Mouse (Mus musculus) adrenal gland, postnatal 25 days (tissue): ENCODE data around the gene Unc5b. TPM values are rescaled to one million over a fixed set of nuclear protein-coding genes. Genes with fewer than 3 reads are reported as not detected.
"Not testable (repeated sequence)": the region's sequence is repeated elsewhere in the genome, so short reads cannot be mapped to it uniquely, and the experiment has no call there.

Experiments
- DNase-seq: peaks from one replicate; pipeline ENCODE4 v3.0.0; 2021; ENCODE audit warnings: mixed read lengths
- total RNA-seq: library from RNA; stranded (reverse); gene quantifications from 2 replicates; pipeline ENCODE4 v1.2.3, GENCODE M21; 2021

Unc5b gene
- total RNA-seq, 1 experiment from 2014 or later: 8.0 TPM

DNA sequence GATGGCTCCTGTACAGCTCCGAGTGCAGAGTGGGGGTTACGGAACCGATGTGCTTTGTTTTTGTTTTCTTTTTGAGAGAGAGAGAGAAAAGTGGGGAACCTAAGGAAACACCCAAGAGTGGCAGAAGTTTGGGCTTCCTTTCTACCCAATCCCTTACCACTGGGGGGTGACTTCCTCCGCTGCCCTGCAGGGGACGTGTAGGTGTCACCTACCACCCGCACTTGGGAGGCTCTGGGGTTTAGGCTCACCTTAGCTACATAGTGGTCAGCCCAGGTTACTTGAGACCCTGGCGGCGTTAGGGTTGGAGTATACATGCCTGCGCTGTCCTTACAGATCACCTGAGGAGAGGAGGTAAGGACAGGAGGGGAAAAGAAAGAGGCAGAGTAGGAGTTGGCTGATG, 78.1 kb downstream of the Unc5b start:
- DNase-seq: no peak

DNA sequence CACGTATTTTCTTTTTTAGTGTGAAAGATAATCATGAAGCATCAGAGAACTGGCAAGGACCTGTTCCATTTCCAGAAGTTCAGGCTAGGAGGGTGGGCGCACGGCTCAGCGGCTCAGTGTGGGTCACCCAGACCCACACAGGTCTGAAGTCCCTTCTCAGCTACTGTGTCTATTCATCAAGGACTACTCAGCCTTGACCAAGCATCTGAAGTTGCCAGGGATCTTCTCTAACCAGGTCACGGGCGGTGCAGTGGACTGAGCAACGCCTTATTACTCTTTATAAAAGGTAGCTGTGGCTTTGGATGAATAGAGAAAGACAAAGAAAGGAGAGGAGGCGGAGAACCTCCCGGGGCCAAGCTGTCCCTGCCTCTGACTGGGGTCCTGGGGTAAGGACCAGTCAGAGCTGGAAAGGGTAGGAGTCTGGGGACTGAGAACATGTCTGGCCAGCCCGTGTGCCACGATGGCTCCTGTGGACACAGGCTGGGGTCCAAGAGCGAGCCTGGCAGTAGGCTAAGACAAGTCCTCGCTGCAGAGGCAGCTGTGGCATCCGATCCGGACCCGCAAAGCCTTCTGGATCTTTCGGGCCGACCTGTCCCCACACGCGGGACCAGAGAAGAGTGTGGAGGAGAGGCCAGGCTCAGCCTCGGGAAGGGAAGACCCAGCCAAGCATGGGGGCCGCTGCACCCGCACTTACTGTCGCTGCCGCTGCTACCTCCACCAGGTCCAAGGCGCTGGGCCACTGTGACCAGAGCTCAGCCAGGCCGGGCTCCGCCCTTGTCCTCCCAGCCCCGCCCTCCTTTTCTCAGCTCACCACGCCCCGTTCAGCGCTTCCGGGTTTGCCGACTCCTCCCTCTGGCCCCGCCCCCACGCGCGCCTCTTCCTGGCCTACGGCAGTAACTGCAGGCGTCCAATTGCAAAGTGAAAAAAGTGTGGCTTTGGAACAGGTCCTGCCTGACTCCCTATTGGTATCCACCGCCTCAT, 79.1 kb downstream of the Unc5b start, which contains the start of gene Slc29a3:
Slc29a3 (minus strand) TSS at position 755 of the 981 bp plus-strand sequence.
- peak; percentile 99 for DNase-seq

DNA sequence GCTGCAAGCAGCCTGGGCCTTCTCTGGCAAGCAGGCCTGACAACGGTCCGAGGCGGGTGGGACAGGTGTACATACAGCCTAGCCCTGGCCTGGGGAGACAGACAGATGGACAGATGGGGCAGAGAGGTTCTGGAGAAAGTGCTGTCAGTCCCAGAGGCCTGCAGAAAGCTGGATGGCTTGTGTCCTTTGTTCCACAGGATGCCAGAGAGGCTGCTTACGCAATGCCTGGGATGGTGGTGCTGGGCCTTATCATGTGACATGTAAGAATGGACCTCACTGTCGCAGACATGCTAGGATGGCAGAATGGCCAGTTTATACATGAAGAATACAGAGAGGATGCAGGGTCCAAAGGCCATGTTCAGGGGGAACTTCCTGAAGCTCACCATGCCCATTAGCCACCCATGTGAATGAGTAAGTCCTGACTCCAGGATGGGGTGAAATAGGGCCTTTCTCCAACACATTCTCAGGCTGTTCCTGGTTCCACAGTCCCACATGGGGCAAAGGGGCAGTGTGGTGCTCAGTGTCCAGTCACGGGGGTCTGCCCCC, 83.6 kb downstream of the Unc5b start:
- no peak for DNase-seq

DNA sequence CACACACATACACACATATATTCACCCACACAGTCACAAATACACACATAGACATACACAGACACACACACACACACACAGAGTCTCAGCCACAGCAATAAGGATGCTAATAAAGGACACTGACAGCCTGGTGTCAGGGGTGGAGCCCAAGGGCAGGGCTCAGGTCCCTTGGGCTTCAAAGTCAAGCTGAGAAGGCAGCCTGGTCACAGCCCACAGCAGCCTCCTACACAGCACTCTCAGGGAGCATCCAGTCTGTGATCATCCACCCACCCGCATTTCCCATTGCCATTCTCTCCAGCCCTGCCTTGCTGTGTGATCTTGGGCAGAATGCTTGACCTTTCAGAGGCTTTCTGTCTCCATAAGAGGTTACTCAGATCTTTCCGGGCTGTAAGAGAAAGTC, 84.9 kb downstream of the Unc5b start:
- DNase-seq: no peak

DNA sequence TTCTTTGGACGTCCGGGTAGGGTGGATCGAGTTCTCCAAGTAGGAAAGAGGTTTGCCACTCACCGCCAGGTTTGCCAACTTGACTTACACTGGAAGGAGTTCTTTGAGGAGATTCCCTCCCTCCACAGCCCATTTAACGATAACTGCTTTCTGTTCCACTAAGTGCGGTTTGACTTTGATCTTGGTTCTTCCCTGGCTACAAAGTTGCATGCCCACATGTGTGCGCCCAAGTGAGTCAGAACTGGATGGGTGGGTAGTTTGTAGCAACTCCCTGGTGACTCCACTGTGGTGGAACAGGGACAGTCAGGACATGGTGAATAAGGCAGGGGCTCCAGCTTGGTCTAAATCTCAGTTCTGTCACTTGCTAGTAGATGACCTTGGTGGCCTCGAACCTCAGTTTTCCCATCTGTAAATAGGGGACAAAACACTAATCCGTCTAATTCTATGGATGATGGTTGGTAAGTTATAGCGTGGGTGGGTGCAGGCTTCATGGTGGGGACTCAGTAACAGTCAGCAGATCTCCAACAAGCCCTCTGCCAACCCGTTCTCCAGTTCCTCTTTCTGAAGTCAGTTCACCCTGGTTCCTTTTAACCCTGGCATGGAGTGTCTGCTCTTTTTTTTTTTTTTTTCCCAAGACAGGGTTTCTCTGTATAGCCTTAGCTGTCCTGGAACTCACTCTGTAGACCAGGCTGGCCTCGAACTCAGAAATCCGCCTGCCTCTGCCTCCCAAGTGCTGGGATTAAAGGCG, 86.7 kb downstream of the Unc5b start:
- no peak for DNase-seq

DNA sequence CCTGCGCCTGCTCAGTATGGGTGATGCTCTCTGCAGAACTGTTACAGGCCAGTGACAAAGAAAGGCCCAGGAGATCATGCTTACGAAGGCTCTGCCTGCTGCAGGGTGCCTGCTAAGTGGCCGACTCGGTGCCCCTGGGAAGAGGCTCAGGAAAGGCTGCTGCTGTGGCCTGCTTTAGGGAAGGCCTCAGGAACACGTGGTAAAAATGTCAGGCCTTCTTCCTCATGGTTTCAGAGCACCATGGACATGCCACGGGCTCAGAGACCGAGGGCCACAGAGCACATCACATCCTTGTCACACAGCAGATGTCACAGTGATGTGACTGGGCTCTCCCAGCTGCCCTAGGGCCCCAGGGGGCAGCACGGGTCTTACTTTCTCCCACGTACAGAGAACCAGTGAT, 87.7 kb downstream of the Unc5b start:
- no peak for DNase-seq

DNA sequence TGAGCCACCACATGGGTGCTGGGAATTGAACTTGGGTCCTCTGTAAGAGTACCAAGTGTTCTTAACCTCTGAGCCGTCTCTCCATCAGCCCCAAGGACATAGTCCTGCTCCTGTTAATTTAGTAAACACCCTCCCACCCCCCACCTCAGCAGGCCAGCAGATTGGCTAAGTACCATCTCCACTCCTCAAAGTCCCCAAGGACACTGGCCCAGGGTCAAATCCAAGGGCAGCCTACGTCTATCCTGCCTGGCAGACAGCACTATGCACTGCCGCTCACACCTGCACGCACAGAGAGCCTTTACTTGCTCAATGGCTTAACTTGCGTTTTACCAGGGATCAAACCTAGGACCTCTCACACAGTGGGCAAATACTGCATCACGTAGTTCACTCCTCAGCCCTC, 88.4 kb downstream of the Unc5b start:
- no peak for DNase-seq

DNA sequence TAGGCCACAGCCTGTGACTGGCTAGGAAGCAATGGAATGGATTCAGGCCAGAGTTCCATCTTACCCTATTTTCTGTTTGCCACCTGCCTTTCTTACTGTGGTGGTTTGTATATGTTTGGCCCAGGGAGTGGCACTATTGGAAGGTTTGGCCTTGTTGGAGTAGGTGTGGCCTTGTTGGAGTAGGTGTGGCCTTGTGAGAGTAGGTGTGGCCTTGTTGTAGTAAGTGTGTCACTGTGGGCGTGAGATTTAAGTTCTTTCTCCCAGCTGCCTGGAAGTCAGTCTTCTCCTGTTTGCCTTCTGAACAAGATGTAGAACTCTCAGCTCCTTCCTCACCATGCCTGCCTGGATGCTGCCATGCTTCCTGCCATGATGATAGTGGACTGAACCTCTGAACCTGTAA, 89.1 kb downstream of the Unc5b start:
- DNase-seq: not testable (repeated sequence)

DNA sequence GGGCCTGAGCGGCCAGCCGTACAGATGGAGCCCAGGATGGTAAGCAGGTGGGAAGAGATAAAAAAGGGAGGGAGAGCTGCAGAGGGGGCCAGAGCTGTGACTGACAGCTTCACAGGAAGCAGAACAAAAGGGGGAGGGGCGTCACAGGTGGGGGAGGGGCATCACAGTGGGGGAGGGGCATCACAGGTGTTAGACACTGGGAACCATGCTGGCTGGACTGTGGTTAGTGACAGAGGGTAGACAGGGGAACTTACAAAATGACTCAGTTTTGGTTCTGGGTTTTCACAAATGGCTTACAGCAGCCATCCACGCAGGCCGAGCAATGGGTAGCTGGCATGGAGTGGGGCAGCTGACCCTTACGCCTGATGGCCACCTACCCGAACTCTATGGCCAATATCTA, 89.9 kb downstream of the Unc5b start:
- DNase-seq: no peak

DNA sequence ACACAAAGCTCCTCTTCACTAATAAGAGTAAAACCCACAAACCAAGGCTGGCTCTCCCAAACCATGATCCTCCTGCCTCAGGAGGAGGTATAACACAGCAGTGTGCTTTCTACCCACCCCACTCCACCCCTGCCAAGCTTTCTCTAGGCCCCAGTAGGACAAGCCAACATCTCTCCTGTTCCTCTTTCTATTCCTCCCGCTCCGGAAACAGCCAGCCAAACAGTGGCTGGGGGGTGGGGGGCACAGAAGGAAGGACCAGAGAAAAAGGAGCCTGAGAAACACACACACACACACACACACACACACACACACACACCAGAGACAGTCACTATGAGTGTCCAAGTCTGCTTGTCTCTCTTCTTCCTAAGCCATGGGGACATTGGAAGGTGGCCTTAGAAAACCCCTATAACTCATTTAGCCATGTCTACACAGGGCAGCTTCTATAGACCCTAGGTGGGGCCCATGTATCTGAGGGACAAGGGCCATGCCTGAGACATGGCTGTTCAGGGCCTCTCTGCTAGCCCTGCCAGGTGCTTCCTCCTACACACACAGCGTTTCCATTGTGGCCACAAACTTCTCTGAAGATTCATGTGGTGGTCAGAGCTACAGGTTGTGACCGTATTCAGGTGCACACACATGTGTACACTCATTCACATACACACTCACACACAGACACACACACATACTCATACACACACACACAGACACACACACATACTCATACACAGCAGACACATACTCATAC, 91.6 kb downstream of the Unc5b start:
- DNase-seq: no peak

DNA sequence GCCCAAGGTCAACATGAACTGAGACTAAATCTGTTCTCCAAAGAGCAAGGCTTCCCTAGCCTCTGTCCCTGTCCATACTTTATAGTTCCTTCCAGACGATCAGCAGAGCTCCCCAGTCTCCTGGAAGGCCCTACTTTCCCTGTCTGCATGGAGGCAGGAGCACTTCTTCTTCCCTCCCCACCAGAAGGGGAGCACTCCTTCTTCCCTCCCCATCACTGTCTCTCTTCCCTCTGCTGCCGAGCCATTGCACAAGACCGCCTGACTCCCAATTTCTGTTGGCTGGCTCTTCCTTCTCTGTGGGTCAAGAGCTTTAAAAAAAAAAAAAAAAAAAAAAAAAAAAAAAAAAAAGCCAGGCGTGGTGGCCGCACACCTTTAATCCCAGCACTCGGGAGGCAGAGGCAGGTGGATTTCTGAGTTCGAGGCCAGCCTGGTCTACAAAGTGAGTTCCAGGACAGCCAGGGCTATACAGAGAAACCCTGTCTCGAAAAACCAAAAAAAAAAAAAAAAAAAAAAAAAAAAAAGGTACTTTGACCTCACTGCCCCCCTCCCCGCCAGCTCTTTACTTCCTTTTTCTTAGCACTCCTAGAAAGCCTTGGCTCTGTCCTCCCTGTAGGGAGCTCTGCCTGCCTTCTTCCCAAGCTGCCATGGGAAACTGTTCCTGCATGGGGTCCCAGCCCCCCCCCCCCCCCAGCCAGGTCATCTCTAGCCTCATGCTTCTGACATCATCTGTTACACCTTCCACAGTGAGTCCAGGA, 93.3 kb downstream of the Unc5b start:
- no peak for DNase-seq

DNA sequence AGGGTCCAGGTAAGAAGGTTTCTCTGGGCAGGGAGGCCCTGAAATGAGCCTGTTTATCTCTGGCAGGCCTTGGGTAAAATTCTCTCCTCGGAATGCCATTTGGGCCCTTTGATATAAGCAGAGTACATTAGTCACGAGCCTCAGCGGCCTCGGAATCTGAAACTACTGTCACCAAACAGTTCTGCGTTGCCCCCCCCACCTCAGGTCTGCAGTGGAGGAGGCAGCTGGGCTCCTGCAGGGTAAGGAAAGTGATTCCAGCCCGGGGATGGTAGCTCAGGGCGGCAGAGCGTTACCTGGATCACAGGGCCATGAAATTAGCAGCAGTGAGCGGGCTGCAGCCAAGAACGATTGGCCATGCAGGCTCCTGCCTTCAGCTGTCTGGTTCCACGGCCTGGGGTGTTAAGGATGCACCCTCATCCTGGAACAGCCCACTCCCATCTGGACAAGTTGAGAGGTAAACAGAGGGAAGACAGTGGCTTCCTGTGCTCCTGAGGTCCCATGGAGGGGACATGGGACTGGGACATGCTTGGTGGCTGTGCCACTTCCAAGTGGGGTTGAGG, 94.1 kb downstream of the Unc5b start:
- peak; percentile 64 for DNase-seq

DNA sequence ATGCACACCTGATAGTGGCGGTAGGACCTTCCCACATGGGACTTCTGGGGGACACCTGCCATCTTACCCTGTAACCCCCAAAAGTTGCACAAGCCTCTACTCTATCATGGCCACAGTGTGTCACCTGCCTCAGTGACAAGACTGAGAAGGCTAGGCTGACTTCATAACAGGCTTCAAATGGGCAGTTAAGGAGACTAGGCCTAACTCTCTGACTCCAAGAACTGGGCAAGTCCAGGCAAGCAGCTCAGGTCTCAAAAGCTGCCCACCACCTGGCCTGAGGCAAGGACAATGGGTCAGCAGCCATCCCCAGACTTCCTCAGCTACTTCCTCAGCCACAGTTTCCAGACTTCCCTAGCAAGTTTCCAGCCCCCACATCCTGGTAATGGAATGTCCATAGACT, 95.6 kb downstream of the Unc5b start:
- DNase-seq: no peak

DNA sequence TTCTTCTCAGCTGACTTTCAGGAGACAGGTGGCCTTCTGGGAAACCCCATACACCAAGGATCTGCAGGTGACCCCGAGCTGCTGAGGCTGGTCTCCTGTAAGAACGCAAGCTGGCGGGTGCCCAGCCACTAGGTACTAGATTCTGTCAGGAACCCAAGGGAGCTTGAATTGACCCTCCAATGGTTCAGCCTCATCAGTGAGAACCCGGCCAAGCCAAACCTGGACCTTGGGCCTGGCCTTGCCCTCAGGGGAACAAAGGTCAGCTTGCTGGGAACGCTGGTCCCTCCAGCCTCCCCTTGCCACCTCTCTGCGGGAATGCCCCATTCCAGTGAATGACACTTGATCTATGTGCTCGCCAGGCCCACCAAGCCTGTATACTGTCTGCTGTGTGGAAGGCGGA, 97.9 kb downstream of the Unc5b start:
- DNase-seq: no peak

DNA sequence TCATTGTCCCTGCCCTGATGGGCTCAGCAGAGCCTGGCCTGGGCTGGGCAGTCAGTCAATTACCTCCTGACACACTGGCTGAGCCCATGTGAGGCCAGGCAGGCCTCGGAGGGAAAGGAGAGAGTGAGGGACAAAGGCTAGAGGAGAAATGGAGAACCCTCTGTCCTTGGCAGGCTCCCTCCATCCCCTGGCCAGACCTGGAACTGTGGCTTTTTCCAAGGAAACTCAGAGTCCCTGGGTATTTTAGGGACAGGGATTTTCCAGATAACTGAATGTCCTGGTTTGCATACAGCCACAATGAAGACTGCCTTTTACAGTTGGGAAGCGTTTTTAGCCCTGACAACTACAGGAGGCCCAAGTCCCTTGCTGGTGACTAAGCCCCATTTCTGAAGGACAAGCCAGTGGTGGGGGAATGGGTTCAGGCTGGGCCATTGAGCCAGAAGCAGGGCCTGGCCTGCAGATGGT, 99.0 kb downstream of the Unc5b start:
- DNase-seq: peak; percentile 35

DNA sequence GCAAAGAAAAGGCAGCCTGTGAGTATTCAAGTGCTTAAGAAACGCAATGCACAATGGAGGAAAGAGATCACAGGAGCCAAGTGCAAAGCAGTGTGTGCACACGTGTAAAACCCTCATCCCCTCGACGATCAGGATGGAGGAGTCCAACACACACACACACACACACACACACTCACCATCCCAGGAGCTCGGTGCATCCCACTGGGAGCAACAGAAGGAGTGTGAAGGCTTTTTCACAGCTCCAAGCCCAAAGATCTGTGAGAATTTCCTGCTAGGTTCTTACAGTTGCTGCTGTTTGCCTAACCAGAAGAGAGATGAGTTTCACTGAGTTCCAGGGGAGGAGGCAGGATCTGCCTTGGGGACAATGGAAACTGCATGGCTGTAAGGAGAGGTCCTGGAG, 99.6 kb downstream of the Unc5b start:
- no peak for DNase-seq

DNA sequence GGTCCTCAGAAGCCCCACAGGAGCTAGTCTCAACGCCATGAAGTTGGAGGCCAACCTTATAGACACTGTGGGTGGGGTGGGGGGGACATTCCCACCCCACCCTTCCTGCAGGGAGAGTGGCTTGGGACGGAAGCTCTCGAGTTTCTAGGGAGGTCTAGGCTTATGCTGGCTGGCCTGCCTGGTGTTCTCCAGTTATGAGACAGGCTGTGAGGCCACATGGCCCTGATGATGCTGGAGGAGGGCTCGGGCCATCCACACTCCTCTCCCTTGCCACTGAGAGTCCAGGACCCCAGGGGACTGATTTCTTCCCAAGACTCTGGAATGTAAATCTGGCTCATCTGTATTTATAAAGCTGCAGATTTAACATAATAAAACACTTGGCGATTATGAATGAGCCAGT, 104.1 kb downstream of the Unc5b start:
- no peak for DNase-seq

DNA sequence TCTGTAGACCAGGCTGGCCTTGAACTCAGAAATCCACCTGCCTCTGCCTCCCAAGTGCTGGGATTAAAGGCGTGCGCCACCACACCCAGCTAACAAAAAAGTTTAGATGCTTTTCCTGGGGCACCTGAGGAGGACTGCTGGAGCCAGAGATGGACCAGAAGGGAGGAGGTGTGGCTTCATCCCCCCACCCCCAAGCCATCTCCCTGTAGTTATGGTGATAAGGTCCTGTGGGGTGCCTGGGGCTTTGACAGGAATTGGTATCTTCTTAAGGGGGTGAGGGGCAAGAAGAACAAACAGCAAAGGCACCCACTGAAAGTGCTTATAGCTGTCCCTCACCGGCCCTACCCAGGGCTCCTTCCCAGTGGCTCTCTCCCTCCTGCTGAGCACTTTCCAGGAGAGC, 104.5 kb downstream of the Unc5b start:
- DNase-seq: no peak

DNA sequence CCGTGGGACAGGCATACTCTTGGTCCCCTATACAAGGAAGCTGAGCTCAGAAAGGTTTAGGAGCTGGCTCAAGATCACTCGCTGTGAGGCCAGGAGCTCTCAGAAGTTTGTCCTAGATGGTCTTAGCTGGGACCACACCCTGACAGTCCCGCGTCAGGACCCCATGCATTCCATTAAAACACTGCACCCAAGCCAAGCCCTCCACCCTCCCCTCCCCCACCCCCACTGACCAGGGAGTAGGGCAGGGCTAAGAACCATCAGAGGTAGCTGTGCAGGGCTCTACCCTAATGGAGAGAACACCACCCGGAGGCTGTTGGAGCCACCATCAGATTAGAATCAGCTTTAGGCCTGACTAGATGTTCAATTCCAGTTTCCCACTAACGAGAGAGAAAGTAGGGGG, 106.9 kb downstream of the Unc5b start:
- DNase-seq: no peak

DNA sequence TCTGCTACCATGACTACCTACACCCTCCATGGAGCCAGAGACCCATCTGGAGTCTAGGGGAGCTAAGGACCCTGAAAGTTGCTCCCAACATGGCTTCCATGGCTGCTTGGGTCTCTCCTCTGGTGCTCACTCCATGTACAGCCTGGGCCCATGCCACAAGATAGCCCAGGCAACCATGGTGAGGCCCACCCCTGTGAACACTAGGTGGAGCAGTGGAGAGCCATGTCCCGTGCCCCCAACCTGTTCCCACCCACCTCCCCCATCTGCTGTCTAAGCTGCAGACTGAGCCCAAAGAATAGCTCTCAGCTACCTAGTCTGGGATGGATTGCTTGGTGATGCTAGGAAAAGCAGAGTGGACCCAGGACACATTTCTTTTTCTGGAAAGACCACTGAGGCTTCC, 108.0 kb downstream of the Unc5b start:
- DNase-seq: no peak

DNA sequence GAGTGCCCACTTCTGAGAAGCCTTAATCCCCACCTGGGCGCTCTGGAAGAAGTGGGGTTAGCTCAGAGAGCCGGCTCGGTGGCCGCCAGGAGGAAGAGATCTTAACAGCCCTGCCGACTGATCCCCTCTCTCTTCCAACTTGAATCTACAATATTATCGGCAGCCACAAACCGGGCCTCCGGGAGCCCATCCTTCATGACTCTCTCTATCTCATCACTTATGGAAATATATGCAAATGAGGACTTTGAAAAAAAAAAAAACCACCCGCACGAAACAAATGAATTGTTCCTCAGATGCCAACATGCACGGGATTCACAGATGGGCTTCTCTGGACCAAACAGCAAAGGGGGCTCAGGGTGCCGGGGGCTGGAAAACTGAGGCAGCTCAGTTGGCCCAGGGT, 109.7 kb downstream of the Unc5b start:
- no peak for DNase-seq
